Mouse (Mus musculus) monocyte, adult 5-6 weeks (primary cell): ENCODE data around the gene Slc43a2. TPM values are rescaled to one million over a fixed set of nuclear protein-coding genes. Genes with fewer than 3 reads are reported as not detected.
A peak's percentile ranks its signal among the peaks of the same experiment; 100 is the strongest.

Source experiments
- ATAC-seq: fragments of 153-309, 156-312 bp; replicated peaks from 2 replicates; pipeline ENCODE4 v1.8.0; 2017; ENCODE audit warnings: mild to moderate bottlenecking; ENCODE audit not compliant: low TSS enrichment, insufficient number of reproducible peaks, severe bottlenecking, poor library complexity, low FRiP score
- total RNA-seq: library from RNA; stranded (forward); fragments of 200-1000, 200-491, 200-594 nt; gene quantifications from 3 replicates; pipeline ENCODE4 v1.2.3, GENCODE M21; 2017

The Slc43a2 gene
- total RNA-seq, 1 experiment from 2014 or later = 36.6 TPM

DNA sequence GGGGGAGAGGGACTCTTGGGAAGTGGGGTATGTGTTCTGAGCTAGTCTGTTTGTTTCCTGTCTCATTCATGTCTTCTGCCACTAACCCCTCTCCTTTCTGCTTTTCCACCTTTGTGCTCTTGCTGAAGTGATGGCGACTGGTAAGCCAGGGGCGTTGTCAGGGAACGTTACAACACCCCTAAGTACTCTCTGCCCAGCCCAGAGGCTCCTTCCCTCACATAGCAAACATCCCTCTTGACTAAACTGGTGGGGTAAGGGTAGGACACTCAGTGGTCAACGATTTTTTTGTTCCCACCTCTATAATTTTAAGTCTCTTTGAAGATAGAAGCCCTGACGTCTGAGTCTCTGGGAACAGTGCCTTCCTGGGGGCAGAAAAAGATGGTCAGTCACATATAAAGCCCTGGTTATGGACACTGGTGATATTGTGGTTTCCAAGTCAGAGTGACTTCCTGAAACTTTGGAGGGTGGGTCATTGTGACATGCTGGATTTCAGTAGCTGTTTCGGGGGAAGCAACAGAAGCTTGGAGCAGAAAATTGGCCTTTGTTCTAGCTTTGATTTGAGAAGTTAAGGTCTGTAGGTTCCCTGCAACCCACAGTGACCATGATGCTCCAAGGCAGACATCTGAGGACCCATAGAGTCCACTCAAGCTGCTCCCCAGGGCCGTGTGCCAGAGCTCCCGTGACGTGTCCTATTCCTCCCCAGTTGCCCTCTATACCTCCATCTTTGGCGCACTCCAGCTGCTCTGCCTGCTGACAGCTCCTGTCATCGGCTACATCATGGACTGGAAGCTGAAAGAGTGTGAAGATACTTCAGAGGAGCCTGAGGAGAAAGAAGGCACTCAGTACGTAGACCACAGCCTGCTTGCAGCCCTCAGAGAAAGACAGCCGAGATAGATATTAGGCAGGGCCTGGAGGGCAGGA lies 35.0 kb downstream of the Slc43a2 start:
- peak; percentile 52 for ATAC-seq

DNA sequence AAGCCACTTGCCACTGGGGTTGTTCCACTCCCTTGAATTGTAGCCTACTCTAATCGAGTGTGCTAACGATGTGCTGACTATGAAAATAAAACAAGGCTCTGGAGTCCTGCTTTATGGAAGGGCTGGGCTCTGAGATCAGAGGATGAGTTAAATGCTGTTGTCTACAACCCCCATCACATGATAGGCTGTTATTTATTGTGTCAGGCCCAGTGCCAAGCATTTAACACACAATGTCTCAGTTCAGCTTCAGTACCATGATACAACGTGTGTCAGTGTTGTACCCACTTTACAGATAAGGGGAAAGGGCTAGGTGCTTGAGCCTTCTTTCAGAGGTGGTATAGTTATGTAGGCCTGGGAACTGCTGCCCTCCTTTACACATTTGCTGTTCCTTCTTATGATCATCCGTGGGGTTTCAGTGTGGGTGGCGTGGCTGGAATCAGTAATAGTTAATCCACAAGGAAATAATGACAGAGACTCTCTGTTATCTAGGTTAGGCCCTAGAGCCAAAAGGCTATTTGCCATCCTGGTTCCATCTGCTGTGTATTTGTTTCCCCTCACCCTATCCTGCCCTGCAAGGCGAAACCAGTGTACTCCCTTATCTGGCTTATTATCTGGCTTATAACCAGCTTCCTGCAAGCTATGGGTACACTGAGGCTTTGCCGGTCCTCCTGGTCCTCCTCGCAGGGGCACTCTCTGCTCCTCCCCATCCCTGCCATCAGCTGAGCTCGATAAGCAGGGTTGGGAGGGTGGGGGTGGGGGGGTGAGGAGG lies 36.0 kb downstream of the Slc43a2 start:
- ATAC-seq = no peak

DNA sequence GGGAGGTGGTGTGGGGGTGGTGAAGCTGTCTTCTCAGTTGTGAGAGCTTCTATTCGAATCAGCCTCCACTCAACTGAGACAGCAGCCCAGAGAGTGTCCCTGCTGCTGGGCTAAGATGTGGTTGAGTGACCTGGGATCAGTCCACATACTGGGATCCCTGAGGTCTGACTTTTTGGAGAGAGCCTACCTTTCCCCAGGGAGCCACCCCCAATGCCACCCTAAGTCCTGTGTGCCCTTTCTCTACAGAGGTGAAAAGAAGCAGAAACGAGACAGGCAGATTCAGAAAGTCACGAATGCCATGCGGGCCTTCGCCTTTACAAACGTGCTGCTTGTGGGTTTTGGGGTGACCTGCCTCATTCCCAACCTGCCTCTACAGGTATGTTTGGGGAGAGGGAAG lies 36.6 kb downstream of the Slc43a2 start:
- ATAC-seq = no peak

DNA sequence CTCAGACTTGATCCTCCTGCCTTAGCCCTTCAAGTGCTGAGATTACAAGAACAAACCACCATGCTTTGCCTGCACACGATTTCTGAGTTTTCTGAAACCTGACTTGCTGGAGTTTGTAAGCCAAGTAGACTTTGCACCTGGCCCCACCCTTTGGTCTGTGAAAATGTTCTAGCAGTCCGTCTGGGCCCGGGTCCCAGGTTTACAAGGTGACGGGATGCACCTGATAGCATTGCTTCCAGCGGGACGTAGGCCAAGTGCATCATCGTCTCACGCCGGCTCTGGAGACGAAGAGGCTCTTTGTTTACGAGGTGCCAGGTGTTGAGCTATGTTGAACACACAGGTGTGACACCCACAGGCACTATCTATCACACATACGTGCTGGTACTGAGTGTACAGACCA lies 37.5 kb downstream of the Slc43a2 start:
- ATAC-seq = no peak

DNA sequence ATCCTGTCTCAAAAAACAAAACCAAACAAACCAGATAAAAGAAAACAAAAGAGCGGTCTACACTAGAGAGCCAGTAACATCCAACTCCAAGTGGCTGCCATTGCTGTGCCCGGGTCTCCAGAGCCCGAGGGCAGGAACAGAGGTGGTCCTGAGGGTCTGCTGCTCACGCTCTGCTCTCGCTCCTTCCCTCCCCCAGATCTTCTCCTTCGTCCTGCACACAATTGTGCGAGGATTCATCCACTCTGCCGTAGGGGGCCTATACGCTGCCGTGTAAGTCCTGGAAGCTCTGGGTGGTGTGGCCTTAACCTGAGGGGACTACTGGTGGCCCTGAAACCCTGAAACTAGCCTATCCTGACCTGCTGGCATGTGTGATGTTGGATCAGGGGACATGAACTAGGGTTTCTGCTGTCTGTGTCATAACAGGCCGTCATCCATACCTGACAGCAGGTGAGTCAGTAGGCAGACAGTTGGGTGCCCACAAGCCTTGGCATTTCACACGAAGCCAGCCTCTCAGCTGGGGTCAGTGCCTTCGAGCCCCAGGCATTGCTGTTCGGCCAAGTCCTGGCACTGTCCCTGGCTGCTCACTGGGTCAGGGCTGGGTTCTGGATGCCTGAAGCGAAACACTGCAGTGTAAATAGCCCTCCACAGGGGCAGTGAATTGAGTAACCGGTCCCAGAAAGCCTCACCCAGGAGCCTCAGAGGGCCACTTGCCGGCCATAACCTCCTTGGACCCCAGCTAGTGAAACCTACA lies 39.1 kb downstream of the Slc43a2 start:
- ATAC-seq = no peak

DNA sequence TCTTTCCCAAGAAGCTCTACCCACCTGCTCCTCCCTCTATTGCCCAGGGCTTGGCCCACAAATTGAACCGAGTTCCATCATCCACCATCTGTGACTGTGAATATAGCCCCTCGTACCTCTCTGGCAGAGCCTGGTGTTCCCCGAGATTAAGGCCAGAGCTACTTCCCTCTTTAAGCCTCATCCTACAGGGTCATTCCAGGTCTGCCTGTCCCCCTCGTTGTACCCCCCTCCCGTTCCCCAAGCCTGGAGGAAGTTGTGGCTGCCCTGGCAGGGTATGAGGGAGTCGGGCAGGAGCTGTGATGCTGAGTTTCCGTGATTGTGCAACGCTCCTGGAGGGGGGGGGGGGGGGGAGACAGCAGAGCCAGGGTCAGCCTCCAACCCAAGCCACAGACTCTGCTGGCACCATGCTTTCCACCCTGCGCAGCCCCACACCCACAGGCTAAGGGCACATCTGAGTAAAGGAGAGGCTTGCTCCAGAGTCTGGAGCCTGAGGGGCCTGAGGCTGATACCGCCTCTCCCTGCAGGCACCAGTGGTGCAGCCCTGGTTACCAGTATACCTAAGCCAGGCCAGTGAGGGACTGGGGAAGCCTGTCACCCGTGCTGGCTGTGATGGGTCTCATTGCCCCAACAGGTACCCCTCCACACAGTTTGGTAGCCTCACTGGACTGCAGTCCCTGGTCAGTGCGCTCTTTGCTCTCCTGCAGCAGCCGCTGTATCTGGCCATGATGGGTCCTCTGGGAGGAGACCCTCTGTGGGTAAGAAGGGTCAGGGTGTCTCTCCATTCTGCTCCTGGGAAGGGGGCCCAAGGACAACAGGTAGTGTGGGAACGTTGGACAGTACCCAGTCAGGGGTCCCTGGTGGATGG lies 39.9 kb downstream of the Slc43a2 start:
- peak; percentile 42 for ATAC-seq

DNA sequence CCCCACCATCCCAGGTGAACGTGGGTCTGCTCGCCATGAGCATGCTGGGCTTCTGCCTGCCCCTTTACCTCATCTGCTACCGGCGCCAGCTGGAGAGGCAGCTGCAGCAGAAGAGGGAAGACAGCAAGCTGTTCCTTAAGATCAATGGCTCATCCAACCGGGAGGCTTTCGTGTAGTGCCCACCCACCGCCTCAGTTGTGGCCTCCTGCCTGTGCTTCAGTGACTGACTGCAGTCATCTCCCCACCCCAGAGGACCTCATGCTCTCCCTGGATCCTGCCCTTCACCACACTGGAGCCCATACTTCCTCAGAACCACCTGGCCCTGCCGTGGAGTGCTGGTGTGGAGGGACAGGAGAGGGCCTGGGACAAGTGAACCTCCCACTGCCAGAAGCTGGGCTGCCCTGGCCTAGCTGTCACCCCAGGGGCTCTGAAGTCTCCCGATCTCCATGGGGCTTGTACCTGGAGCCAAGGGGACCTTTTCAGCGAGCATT lies 40.9 kb downstream of the Slc43a2 start:
- ATAC-seq = no peak

DNA sequence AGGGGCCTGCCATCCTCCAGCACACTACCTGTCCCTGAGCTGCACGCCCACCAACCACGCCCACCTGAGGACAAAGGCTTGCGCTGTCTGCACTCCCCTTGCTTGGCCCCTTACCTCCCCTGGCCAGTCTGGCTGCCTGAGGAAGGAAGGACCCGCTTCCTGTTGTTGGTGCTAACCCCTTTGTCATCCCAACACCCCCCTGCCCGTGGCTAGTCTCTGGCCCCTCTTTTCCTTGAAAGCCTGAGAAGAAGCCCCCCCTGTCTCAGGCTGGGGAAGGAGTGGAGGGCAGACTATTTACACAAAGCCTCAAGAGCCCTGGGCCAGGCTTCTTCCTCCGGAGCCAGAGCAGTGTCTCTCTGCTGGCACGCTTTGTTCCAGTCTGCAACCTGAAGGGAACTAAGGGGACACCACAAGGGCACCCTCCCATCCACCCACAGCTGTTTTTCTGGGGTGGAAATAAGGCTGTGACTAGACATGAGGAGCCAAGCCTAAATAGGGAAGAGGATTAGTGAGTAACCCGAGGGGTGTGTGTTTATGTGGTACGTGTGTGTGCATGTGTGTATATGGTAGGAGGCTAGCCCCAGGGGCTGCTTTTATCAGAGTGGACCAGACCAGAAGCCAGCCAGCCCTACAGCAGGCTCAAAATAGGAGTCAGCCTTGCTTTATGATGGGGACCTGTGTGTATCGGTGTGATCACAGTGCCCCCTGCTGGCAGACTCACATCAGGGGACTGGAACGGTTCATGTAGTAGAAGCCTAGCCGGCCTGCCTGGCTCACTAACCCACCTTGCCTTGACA lies 41.6 kb downstream of the Slc43a2 start:
- ATAC-seq = peak; percentile 83

DNA sequence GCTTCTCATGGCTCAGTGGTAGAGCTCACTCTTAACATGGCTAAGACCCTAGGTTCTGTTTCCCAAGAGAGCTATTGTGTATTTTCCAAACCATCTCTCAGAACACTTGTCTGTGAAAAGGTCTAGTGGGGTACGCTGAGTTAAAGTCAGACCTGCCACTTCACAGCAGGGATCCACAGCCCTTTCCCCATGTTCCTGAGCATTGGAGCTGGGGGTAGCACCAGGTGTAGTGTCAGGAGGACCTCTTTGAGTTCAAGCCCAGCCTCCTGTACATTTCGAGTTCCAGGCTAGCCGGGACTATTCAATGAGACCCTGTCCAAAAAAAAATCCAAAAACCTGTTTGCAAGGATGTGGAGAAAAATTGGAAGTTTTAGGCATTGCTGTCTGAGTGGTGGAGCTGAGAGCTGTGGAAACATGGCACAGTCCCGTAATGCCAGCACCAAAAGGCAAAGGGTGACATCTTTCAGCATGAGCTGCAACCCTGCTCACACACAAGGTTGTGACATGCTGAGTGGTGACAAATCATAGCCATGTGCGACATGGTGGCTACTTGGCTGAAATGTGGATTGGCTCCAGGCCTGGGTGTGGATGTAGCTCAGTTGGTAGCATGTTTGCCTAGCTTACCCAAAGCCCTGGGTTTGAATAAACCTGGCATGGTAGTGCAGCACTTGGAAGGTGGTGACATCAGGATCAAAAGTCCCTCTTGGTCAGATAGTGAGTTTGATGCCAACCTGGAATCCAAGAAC lies 43.1 kb downstream of the Slc43a2 start:
- no peak for ATAC-seq

DNA sequence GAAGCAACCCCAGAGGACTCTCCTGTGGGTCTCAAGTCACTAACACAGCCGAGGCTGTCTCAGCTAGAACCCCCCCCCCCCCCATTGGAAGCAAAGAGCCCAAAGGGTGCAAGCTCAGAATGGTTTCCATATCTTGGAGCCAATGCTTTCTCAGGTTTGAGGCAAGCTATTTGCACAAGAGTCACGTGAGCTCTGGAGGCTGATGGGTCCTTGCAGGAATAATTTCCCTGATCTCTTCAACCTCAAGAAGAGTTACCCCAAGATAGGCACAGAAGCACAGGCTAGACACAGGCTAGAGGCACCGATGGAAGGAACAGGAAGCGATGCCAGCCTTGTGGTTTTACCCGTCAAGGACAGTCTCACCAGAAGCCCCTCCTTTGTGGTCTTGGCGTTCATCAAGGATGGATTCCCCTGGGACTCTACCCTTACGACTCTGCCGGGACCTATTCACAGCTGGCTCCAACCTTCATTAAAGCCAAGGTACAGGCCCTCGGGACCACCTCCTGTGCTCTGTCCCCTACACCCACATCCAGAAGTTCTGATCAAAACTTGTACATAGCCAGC lies 44.1 kb downstream of the Slc43a2 start:
- ATAC-seq = no peak

DNA sequence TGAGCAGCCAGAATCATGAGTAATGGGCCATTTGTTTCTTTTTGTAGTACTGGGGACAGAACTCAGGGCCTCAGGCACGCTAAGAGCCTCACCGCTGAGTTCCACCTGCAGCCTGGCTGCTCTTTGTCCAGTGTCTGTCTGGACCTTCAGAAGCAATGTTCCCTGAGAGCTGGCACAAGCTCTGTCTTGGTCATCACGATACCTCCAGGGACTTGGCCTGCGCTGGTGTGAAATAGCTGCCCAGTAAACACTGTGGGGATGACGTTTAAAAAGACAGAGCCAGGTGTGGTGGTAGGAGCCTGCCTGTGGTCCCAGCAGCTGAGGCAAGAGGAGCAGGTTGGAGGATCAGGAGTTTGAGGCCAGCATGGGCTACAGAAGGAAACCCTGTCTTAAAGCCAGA lies 47.1 kb downstream of the Slc43a2 start:
- no peak for ATAC-seq

DNA sequence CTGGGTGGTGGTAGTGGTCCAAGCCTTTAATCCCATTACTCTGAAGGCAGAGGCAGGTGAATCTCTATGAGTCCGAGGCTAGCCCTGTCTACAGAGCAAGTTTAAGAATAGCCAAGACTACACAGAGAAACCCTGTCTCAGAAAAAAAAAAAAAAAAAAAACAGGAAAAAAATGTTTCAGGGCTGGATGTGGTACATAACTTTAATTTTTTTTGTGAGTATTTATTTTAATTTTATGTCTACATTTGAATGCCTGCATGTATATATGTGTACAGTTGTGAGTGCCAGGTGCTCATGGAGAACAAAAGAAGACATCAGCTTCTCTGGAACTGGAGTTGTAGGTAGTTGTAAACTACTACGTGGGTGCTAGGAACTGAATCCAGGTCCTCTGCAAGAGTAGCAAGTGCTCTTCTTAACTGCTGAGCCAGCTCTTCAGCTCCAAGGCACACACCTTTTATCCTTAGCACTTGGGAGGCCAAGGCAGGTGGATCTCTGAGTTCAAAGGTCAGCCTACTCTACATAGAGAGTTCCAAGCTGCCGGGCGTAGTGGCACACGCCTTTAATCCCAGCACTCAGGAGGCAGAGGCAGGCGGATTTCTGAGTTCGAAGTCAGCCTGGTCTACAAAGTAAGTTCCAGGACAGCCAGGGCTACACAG lies 50.1 kb downstream of the Slc43a2 start:
- ATAC-seq = no peak

DNA sequence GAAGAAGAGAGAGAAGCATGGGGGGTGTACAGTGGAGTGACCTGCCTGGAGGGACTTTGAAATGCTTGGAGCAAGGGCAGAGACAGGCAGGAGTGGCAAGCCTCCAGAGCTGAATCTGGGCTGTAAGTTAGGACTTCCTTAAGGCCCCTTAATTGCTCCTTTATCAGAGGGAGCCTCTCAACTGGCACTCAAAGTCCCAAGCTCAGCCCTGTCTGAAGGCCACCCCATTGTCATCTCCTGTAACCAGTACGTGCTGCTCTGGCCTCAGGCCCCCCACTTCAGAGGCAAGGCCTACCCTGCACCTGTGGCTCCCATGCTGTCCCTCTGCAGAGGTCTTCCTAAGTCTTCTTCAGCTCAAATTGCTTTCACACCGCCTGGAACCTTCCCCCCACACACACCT lies 52.0 kb downstream of the Slc43a2 start:
- ATAC-seq = no peak

DNA sequence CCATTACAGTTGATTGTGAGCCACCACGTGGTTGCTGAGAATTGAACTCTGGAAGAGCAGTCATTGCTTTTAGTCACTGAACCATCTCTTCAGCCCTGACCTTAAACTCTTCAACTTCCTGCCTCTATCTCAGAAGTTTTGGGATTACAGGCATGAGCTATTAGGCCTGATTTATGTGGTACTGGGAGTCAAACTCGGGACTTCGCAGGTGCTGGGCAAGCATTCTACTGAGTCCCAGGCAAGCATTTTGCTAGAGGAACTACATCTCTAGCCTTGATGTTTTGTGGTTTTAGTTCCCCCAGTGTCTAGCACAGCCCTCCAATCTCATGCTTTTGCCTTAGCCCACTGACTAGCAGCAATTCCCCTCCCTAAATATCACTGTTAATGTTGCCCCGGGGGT lies 53.6 kb downstream of the Slc43a2 start:
- no peak for ATAC-seq

DNA sequence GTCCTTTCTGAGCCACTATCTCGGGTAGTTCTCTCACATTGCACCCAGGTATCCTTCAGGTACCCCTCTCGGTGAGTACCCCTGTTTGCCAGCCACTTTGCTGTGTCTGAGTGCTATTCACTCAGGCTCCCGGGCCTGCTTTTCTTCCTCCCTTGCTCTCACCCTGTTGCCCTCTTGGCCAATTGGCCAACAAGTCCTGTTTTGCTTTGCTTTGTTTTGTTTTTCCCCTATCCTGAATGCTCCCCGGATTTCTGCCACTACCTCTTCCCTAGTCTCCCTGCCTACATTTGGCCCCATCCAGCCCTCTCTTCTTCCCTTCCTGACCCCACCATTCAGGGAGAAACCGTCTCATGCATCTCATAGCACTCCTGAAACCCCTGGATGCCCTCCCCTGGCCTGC lies 54.5 kb downstream of the Slc43a2 start:
- ATAC-seq = no peak

DNA sequence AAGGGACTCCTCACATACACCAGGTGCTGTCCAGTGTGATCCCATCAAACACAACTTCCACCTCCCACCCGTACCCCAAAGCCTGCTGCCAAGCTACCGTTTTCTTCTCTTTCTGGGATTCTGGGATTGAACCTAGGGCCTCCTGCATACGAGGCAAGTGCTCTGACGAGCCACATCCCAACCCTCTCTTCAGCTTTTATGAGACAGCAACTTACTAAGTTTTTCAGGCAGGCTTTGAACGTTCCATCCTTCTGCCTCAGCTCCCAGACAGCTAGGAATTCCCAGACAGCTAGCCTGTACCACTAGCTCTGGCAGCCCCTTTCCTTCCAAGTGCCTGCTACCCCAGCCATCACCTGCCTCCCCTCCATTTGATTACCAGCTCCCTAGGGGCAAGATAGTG lies 55.5 kb downstream of the Slc43a2 start:
- ATAC-seq = no peak
